11 mouse cellular contexts compared by ENCODE assay signal in the genomic region with DNA sequence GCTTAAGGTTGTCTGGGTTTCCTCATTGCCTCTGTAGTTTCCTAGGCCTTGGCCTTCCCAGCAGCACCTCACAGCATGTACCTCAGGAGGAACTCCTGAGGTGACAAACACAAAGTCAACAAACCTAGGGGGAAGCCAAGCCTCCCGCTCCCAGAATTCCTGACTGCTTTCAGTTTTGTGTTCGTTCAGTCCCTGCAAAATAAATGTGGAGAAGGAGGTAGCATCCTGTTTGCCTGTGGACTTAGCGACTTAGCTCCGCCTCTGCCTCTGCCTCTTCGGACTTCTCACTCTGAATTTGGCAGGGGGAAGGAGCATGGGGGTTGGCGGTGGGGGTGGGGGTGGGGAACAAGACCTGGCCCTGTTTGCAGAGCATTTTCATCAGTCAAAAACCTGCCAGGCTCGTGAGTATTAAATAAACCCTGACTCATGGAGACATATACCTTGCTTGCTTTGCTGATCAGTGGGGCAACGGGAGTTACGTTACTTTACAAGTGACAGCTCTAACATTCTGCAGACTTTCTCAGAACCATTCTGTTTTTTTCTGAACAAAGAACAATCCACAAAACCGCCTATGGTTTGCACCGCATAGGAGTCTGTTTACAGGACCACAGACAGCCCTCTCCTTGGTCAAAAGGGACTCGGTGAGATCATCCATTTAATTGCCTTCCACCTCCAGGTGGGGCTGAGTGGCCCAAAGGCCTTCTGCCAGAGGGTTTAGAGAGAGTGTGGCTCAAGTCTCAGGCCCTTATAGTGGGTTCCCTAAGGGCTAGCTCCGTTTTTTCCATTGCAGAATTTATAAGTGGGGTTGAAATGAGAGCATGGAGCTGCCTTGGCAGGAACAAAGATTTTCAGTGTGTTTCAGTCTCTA. TPM values are rescaled to one million over a fixed set of nuclear protein-coding genes. Genes with fewer than 3 reads are reported as not detected.
DNase-seq lines count a peak whose midpoint lies in the region; ATAC-seq and TF ChIP-seq lines count a peak whose summit lies in the region.
"Had no signal": no experiment of that assay in that cellular context is flagged by ENCODE, and none has a peak within 500 bp of the region (broad histone marks: within the 10 kb centered on the region; RNA-seq: fewer than 3 reads in every experiment).

No protein-coding gene starts in this region.

- intact Hi-C loops in heart, adult 2 months (cut with DNase I) = no loop called here

- TF ChIP-seq POLR2A in heart, adult 2 months (IDR thresholded peaks at IDR 0.05; ENCODE audit: insufficient read depth, low read depth, low read length) = no peak

- H3K27ac ChIP-seq in heart, embryonic 14.5 days (replicated peaks in 1 of 2; ENCODE audit: control insufficient read depth in 1 of 2, insufficient read depth in 1 of 2, low read depth in 2 of 2, low read length in 2 of 2) = peak overlapping the region in 1 of 2 experiments; percentile 47; a peak in 1 of 4 replicates
- H3K27ac ChIP-seq in heart, adult 2 months = no peak overlapping the region
- H3K27ac ChIP-seq in forebrain, postnatal 0 days (ENCODE audit: low read depth, low read length) = no peak overlapping the region
- no peak overlapping the region for H3K27ac ChIP-seq in liver, embryonic 16.5 days (ENCODE audit: low read length)
- H3K27ac ChIP-seq: hindbrain, embryonic 15.5 days; neural tube, embryonic 15.5 days had no signal

- WGBS in heart, embryonic 14.5 days = 16% methylated on average over 13 of the region's 13 CpGs
- 26% methylated on average over 13 of the region's 13 CpGs for WGBS in heart, adult 2 months
- 14% methylated on average over 13 of the region's 13 CpGs for WGBS in forebrain, postnatal 0 days
- 21% methylated on average over 13 of the region's 13 CpGs for WGBS in liver, embryonic 16.5 days (ENCODE audit: insufficient replicate concordance)

- H3K4me2 ChIP-seq in heart, embryonic 14.5 days (ENCODE audit: low read length) = peak overlapping the region; percentile 34
- 0 out of 2 replicates have a peak overlapping the region, but pooled peaks have one; percentile 5 for H3K4me2 ChIP-seq in forebrain, postnatal 0 days (ENCODE audit: low read depth)
- H3K4me2 ChIP-seq in liver, embryonic 16.5 days (ENCODE audit: low read depth, low read length) = peak overlapping the region; percentile 7; the same call in 1 of the 2 replicates
- H3K4me2 ChIP-seq: hindbrain, embryonic 15.5 days; neural tube, embryonic 15.5 days had no signal

- ATAC-seq in heart, embryonic 14.5 days (ENCODE audit: insufficient number of reproducible peaks, insufficient read depth, low FRiP score, low read depth) = no peak
- ATAC-seq in forebrain, postnatal 0 days = no peak
- ATAC-seq in liver, embryonic 16.5 days (ENCODE audit: low read depth) = peak; percentile 24; the same call in 1 of the 2 replicates
- no peak for ATAC-seq in erythroid progenitor cell, adult 5-6 weeks (replicated peaks; ENCODE audit: low FRiP score, poor library complexity, severe bottlenecking)
- ATAC-seq: CD4-positive, CD25-positive, alpha-beta regulatory T cell, adult 4 months had no signal

- peaks cover 4 to 13% of the 10 kb centered on the region in 2 experiments; a peak in 3 of 4 replicates for H3K4me1 ChIP-seq in heart, embryonic 14.5 days (ENCODE audit: control insufficient read depth in 2 of 2, insufficient read depth in 2 of 2, low read length in 2 of 2)
- H3K4me1 ChIP-seq in heart, adult 2 months (ENCODE audit: control insufficient read depth, insufficient read depth, low read length) = no peaks in the 10 kb centered on the region
- H3K4me1 ChIP-seq in forebrain, postnatal 0 days (ENCODE audit: insufficient read depth) = no peaks in the 10 kb centered on the region
- no peaks in the 10 kb centered on the region for H3K4me1 ChIP-seq in liver, embryonic 16.5 days (ENCODE audit: control insufficient read depth, low read depth, low read length)

- no peak for TF ChIP-seq CTCF in heart, adult 2 months (IDR thresholded peaks at IDR 0.05)
- TF ChIP-seq CTCF in forebrain, postnatal 0 days (IDR thresholded peaks at IDR 0.05; ENCODE audit: low read depth) = no peak

- H3K27me3 ChIP-seq in heart, embryonic 14.5 days (ENCODE audit: control insufficient read depth, insufficient read depth, low read length) = no peaks in the 10 kb centered on the region
- no peaks in the 10 kb centered on the region for H3K27me3 ChIP-seq in heart, adult 2 months (ENCODE audit: control insufficient read depth, insufficient read depth, low read length)
- no peaks in the 10 kb centered on the region for H3K27me3 ChIP-seq in forebrain, postnatal 0 days (ENCODE audit: insufficient read depth, low read length)
- H3K27me3 ChIP-seq in liver, embryonic 16.5 days (ENCODE audit: control insufficient read depth, insufficient read depth, low read depth, low read length) = no peaks in the 10 kb centered on the region

- no peak overlapping the region for H3K9ac ChIP-seq in heart, embryonic 14.5 days (ENCODE audit: low read length)
- H3K9ac ChIP-seq in heart, adult 2 months (ENCODE audit: low read depth, low read length) = no peak overlapping the region
- H3K9ac ChIP-seq in forebrain, postnatal 0 days = no peak overlapping the region
- no peak overlapping the region for H3K9ac ChIP-seq in liver, embryonic 16.5 days (ENCODE audit: low read depth, low read length)
- H3K9ac ChIP-seq: hindbrain, embryonic 15.5 days; neural tube, embryonic 15.5 days had no signal

- no peak overlapping the region for H3K4me3 ChIP-seq in heart, embryonic 14.5 days (ENCODE audit: control insufficient read depth in 1 of 2, insufficient read depth in 1 of 2, low read depth in 1 of 2, low read length in 2 of 2)
- H3K4me3 ChIP-seq in heart, adult 2 months = no peak overlapping the region
- H3K4me3 ChIP-seq in forebrain, postnatal 0 days (ENCODE audit: low read depth, low read length) = no peak overlapping the region
- no peak overlapping the region for H3K4me3 ChIP-seq in liver, embryonic 16.5 days (ENCODE audit: low read depth, low read length)
- H3K4me3 ChIP-seq: hindbrain, embryonic 15.5 days; neural tube, embryonic 15.5 days had no signal

- no peak for DNase-seq in heart, adult 2 months
- peak; percentile 22 for DNase-seq in ZHBTc4 (ENCODE audit: low read depth, low spot score)
- no peak for DNase-seq in forebrain, postnatal 0 days
- DNase-seq in layer of hippocampus, adult 18-20 months (ENCODE audit: low spot score in 2 of 2) = no peak
- DNase-seq in B cell, adult 2 months = no peak

- H3K9me3 ChIP-seq in heart, embryonic 14.5 days (ENCODE audit: control insufficient read depth, low read length) = no peaks in the 10 kb centered on the region
- H3K9me3 ChIP-seq in forebrain, postnatal 0 days (ENCODE audit: low read length) = no peaks in the 10 kb centered on the region
- H3K9me3 ChIP-seq in liver, embryonic 16.5 days (replicated peaks; ENCODE audit: control insufficient read depth, low read length) = no peaks in the 10 kb centered on the region
- H3K9me3 ChIP-seq: hindbrain, embryonic 15.5 days; neural tube, embryonic 15.5 days had no signal

- no peaks in the 10 kb centered on the region for H3K36me3 ChIP-seq in heart, embryonic 14.5 days (ENCODE audit: control insufficient read depth, insufficient read depth, low read length)
- no peaks in the 10 kb centered on the region for H3K36me3 ChIP-seq in heart, adult 2 months (ENCODE audit: control insufficient read depth, insufficient read depth, low read length)
- no peaks in the 10 kb centered on the region for H3K36me3 ChIP-seq in forebrain, postnatal 0 days (ENCODE audit: insufficient read depth)
- H3K36me3 ChIP-seq in liver, embryonic 16.5 days (ENCODE audit: control insufficient read depth, insufficient read depth) = no peaks in the 10 kb centered on the region
- H3K36me3 ChIP-seq: hindbrain, embryonic 15.5 days; neural tube, embryonic 15.5 days had no signal

- no peaks in the 10 kb centered on the region for H3K79me2 ChIP-seq in heart, adult 2 months (replicated peaks; ENCODE audit: control insufficient read depth, insufficient read depth, low read length)

- no peak for TF ChIP-seq EP300 in heart, adult 2 months (IDR thresholded peaks at IDR 0.05; ENCODE audit: insufficient read depth, low read depth, low read length)

RNA-seq across cellular contexts. Expression of gene Cdon, which starts 15.7 kb away (rescaled TPM):
- polyA plus RNA-seq in heart, embryonic 14.5 days (2014; fragmentation: Nextera tagmentation; extraction: Ambion mirVana) = 6.2 and 8.1 TPM in 2 replicates
- 10 to 100 TPM in 1 of 2 experiments, 1 to 10 TPM in 1; 9.7 to 10.2 TPM for total RNA-seq in heart, adult 2 months (2021)
- polyA plus RNA-seq in heart, adult 2 months (2012; rRNA removed) = 6.0 and 10.9 TPM in 2 replicates
- total RNA-seq in forebrain, postnatal 0 days (2014; rRNA removed) = 9.6 and 13.7 TPM in 2 replicates
- 0.94 and 1.3 TPM in 2 replicates for polyA plus RNA-seq in forebrain, postnatal 0 days (2015; fragmentation: Nextera tagmentation; extraction: Ambion mirVana)
- 0.30 and 0.42 TPM in 2 replicates for polyA plus RNA-seq in liver, embryonic 16.5 days (2015; fragmentation: Nextera tagmentation; extraction: Ambion mirVana)
- total RNA-seq in layer of hippocampus, adult 18-20 months (2021) = 10 to 100 TPM; 11.2 to 11.9 TPM
- not detected in 2 replicates for total RNA-seq in erythroid progenitor cell, adult 5-6 weeks (2015; ENCODE audit: low replicate concordance)
- total RNA-seq in erythroid progenitor cell, adult 5-6 weeks (2017; ENCODE audit: low replicate concordance) = 1.1 TPM in 1 of 2 replicates, not detected in the other
